Mouse (Mus musculus) heart, postnatal 0 days (tissue): ENCODE measurements around the gene Znhit3. TPM values are rescaled to one million over a fixed set of nuclear protein-coding genes. Genes with fewer than 3 reads are reported as not detected.
"Not testable (repeated sequence)": the region's sequence is repeated elsewhere in the genome, so short reads cannot be mapped to it uniquely, and the experiment has no call there.

Experiments
- ATAC-seq: fragments of 200-750 bp; cut with Nextera tagmentation; 2 replicates; pipeline ENCODE4 v1.8.0; 2017; ENCODE audit warnings: low read depth, moderate number of reproducible peaks, moderate library complexity; ENCODE audit not compliant: insufficient read depth
- DNase-seq: peaks from one replicate; pipeline ENCODE4 v3.0.0-alpha.2; 2016; ENCODE audit warnings: low spot score
- H3K27ac ChIP-seq: fragments of 300-500 bp; sonication (generic); 2 replicates; pipeline ENCODE4 v1.5.1; 2014; ENCODE audit warnings: low read depth, mild to moderate bottlenecking
- H3K27me3 ChIP-seq: fragments of 300-500 bp; sonication (generic); 2 replicates; pipeline ENCODE4 v1.6.1; 2014; ENCODE audit warnings: low read length, mixed read lengths; ENCODE audit not compliant: control insufficient read depth, insufficient read depth
- H3K36me3 ChIP-seq: fragments of 300-500 bp; sonication (generic); replicated peaks from 2 replicates; pipeline ENCODE4 v1.6.1; 2014; ENCODE audit warnings: low read length, mixed read lengths; ENCODE audit not compliant: control insufficient read depth, insufficient read depth
- H3K4me1 ChIP-seq: fragments of 300-500 bp; sonication (generic); 2 replicates; pipeline ENCODE4 v1.6.1; 2014; ENCODE audit warnings: antibody characterized with exemption; ENCODE audit not compliant: control insufficient read depth, insufficient read depth
- H3K4me2 ChIP-seq: fragments of 300-500 bp; sonication (generic); 2 replicates; pipeline ENCODE4 v1.6.1; 2014; ENCODE audit warnings: low read depth, mild to moderate bottlenecking, low read length, moderate library complexity
- H3K4me3 ChIP-seq: fragments of 300-500 bp; sonication (generic); 2 replicates; pipeline ENCODE4 v1.5.1; 2014; ENCODE audit warnings: low read depth, low read length
- H3K9ac ChIP-seq: fragments of 300-500 bp; sonication (generic); replicated peaks from 2 replicates; pipeline ENCODE4 v1.6.1; 2014; ENCODE audit warnings: low read depth, low read length, mixed read lengths
- H3K9me3 ChIP-seq: fragments of 300-500 bp; sonication (generic); replicated peaks from 2 replicates; pipeline ENCODE4 v1.6.1; 2016; ENCODE audit warnings: low read length; ENCODE audit not compliant: control insufficient read depth
- CTCF ChIP-seq: IDR thresholded peaks from 2 replicates; pipeline ENCODE4 v1.5.1; 2016; ENCODE audit warnings: antibody characterized with exemption, control low read depth, low read depth
- EP300 ChIP-seq: IDR thresholded peaks from 2 replicates; pipeline ENCODE4 v1.6.1; 2016; ENCODE audit warnings: antibody characterized with exemption, low read depth
- WGBS: fragments of 180-500 bp; shearing (Covaris S2); extraction: QIAGEN DNeasy Blood & Tissue Kit; methylation state at CpG from one replicate; pipeline ENCODE4 v1.1.7; 2014; 5-methylcytosine and 5-hydroxymethylcytosine counted together
- polyA plus RNA-seq: library from polyadenylated mRNA; unstranded; fragments of >200 nt; fragmentation: Nextera tagmentation; extraction: Ambion mirVana; gene quantifications from 2 replicates; pipeline ENCODE4 v1.2.1, GENCODE M21; 2015
- total RNA-seq: library from RNA; depleted of rRNA; stranded (reverse); fragments of >200 nt; gene quantifications from 2 replicates; pipeline ENCODE4 v1.2.3, GENCODE M21; 2014; ENCODE audit warnings: low replicate concordance

Gene Znhit3
- total and polyA plus RNA-seq, 2 experiments from 2014 or later: 21.1 to 27.5 TPM

GRCm38 (mm10) chr11:84880465-84880961 lies 35.7 kb downstream of the Znhit3 start:
- Histone ChIP-seq H3K4me3 (peak overlapping the region; percentile 96), H3K27ac (peak overlapping the region; percentile 94), H3K4me2 (peak overlapping the region; percentile 100), H3K27me3 (no peaks in the 10 kb centered on the region), H3K36me3 (peaks cover 27% of the 10 kb centered on the region), H3K9me3 (no peaks in the 10 kb centered on the region), H3K9ac (peak overlapping the region; percentile 83), H3K4me1 (peaks cover 8% of the 10 kb centered on the region)
- ATAC-seq: peak; percentile 63
- TF ChIP-seq EP300: no peak
- TF ChIP-seq CTCF: peak; percentile 47
- WGBS: 1% methylated on average over 24 of the region's 24 CpGs
- peak; percentile 54 for DNase-seq

DNA sequence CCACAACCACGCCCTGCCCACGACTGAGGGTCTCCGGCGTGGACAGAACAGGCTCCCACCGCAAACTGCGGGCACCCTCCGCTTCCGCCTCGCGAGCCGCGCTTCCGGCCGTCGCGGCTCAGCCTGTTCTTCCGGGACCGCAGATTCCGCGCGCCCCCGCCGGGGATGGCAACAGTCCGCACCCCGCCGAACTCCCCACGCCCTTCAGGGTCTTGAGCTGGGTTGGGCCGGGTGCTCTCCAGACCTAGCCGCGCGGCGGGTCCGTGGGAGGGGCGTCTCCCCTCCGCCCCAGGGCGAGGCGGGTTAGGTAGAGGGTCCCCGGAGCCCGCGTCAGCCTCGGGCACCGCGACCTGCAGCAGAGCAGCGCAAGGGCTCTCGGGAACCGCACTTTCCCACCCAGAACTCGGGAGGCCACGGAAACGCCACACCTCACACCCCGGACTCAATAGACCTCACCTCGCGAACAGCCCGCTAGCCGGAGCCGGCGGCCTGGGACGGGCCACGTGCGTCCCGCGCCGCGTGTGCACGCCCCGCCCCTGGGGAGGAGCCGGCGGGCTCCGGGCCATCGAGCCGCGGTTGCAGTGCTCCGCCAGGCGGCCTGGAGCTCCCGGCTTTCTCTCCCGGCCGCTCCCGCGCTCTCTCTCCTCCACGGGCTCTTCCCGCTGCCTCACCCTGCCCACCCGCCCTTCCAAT lies 36.2 kb downstream of the Znhit3 start, which contains the start of the genes Myo19 and Pigw:
Gene Myo19, plus strand, starts transcription at position 377 of the 693 bp plus-strand sequence.
Gene Pigw, minus strand, starts transcription at position 514 of the 693 bp plus-strand sequence.
- Histone ChIP-seq H3K4me2 (peak within 1 kb of the TSS; percentile 100), H3K4me3 (peak within 1 kb of the TSS; percentile 96), H3K27ac (peak within 1 kb of the TSS; percentile 94), H3K27me3 (no peaks in the 10 kb centered on the region), H3K9ac (peak within 1 kb of the TSS; percentile 83), H3K9me3 (no peaks in the 10 kb centered on the region), H3K4me1 (peaks cover 8% of the 10 kb centered on the region), H3K36me3 (peaks cover 21% of the 10 kb centered on the region; the same call in 1 of the 2 replicates)
- peak; percentile 69 for DNase-seq
- WGBS: under 1% methylated on average over 77 of the region's 81 CpGs
- no peak for TF ChIP-seq EP300
- TF ChIP-seq CTCF: no peak
- ATAC-seq: peak; percentile 96

DNA sequence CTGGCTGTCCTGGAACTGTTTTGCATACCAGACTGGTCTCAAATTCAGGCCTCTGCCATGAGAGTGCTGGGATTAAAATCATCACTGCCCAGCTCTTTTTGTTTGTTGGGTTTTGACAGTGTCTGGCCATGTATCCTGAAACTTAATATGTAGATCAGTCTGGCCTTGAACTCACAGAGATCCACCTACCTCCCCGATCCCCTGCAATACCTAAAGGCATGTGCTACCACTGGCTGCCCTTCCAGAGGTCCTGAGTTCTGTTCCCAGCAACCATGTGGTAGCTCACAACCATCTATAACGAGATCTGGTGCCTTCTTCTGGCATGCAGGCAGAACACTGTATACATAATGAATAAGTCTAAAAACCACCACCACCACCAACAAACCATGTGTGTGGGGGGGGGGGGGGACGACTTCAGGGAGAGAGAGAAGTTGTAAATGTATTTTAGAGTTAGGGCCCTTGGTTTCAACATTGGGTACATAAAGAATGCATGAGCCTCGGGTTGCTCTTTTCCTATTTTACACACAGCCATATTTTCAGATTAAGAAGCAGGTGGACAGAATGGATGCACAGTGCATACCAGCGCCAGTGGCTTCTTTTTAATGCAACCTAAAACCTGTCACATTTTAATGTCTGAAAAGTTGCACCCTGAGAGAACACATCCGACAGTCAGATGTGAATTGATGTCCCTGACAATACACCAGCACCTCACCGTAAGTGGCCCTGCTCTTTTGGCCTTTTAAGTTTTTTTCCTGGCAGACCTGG lies 37.0 kb downstream of the Znhit3 start:
- Histone ChIP-seq H3K4me2 (peak overlapping the region; percentile 100), H3K9me3 (no peaks in the 10 kb centered on the region), H3K4me1 (peaks cover 8% of the 10 kb centered on the region), H3K36me3 (peaks cover 14% of the 10 kb centered on the region; the same call in 1 of the 2 replicates), H3K9ac (peak overlapping the region; percentile 83), H3K4me3 (peak overlapping the region; percentile 96), H3K27me3 (no peaks in the 10 kb centered on the region), H3K27ac (peak overlapping the region; percentile 94)
- TF ChIP-seq EP300: no peak
- ATAC-seq: no peak
- 18% methylated on average over 7 of the region's 7 CpGs for WGBS
- no peak for DNase-seq

DNA sequence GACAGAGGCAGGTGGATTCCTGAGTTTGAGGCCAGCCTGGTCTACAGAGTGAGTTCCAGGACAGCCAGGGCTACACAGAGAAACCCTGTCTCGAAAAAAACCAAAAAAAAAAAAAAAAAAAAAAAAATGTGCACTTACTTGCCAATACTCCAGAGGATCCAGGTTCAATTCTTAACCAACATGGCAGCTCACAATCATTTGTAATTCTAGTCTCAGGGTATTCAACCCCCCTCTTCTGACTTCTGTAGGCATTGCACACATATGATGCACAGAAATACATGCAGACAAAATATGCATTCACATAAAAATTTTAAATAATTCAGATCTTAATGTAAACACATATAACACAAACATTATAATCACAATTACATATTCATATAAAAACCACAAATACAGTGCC lies 40.1 kb downstream of the Znhit3 start:
- WGBS: no CpG with 5 or more reads among the region's 1 CpGs
- H3K36me3 ChIP-seq, H3K9ac ChIP-seq, H3K4me3 ChIP-seq, H3K27ac ChIP-seq, DNase-seq, H3K9me3 ChIP-seq, H3K27me3 ChIP-seq, H3K4me2 ChIP-seq, ATAC-seq: not testable (repeated sequence)
- H3K4me1 ChIP-seq: peaks cover 10% of the 10 kb centered on the region

GRCm38 (mm10) chr11:84873042-84873833 lies 42.9 kb downstream of the Znhit3 start:
- Histone ChIP-seq H3K4me3 (no peak overlapping the region), H3K9ac (no peak overlapping the region), H3K27ac (no peak overlapping the region), H3K27me3 (no peaks in the 10 kb centered on the region), H3K9me3 (no peaks in the 10 kb centered on the region), H3K4me2 (no peak overlapping the region), H3K36me3 (peaks cover 5% of the 10 kb centered on the region; the same call in 1 of the 2 replicates), H3K4me1 (peaks cover 9% of the 10 kb centered on the region; the same call in 1 of the 2 replicates)
- 74% methylated on average over 1 of the region's 1 CpGs for WGBS
- ATAC-seq (no peak), DNase-seq (no peak)
- TF ChIP-seq CTCF (no peak), EP300 (no peak)
